Mouse (Mus musculus): ENCODE data around the gene Dnajc8.
A peak's percentile ranks its signal among the peaks of the same experiment; 100 is the strongest.

GRCm38 (mm10) chr4:132509621-132510296 lies 25.6 kb upstream of the Dnajc8 start:
- TF ChIP-seq POLR2A (IDR thresholded peaks at IDR 0.05; ENCODE audit: borderline replicate concordance, extremely low read depth, low read depth, low read length) (0 out of 2 replicates have a peak, but pooled peaks have one; percentile 6), CTCF (IDR thresholded peaks at IDR 0.05; ENCODE audit: insufficient read depth, low read length) (no peak)

All from lung, adult 2 months (tissue).